Mouse (Mus musculus) heart, embryonic 16.5 days (tissue): ENCODE results near the gene Ctbp2. TPM values are rescaled to one million over a fixed set of nuclear protein-coding genes. Genes with fewer than 3 reads are reported as not detected.

Experiments
- ATAC-seq: fragments of 200-750 bp; cut with Nextera tagmentation; replicated peaks from 2 replicates; pipeline ENCODE4 v1.8.0; 2017; ENCODE audit warnings: moderate number of reproducible peaks; ENCODE audit not compliant: insufficient read depth, low FRiP score; ENCODE audit errors: extremely low read depth
- H3K27ac ChIP-seq: fragments of 300-500 bp; sonication (generic); 2 replicates; pipeline ENCODE4 v1.5.1; 2014; ENCODE audit warnings: mild to moderate bottlenecking, low read length, control low read depth, moderate library complexity
- H3K27me3 ChIP-seq: fragments of 300-500 bp; sonication (generic); 2 replicates; pipeline ENCODE4 v1.6.1; 2014; ENCODE audit warnings: low read length, mixed read lengths; ENCODE audit not compliant: control insufficient read depth, insufficient read depth
- H3K36me3 ChIP-seq: fragments of 300-500 bp; sonication (generic); 2 replicates; pipeline ENCODE4 v1.6.1; 2014; ENCODE audit not compliant: control insufficient read depth, insufficient read depth
- H3K4me1 ChIP-seq: fragments of 300-500 bp; sonication (generic); 2 replicates; pipeline ENCODE4 v1.6.1; 2014; ENCODE audit warnings: low read length, mixed read lengths; ENCODE audit not compliant: control insufficient read depth, insufficient read depth
- H3K4me2 ChIP-seq: fragments of 300-500 bp; sonication (generic); 2 replicates; pipeline ENCODE4 v1.6.1; 2014; ENCODE audit warnings: low read depth, mild to moderate bottlenecking, control low read depth, low read length
- H3K4me3 ChIP-seq: fragments of 300-500 bp; sonication (generic); 2 replicates; pipeline ENCODE4 v1.5.1; 2014; ENCODE audit warnings: mild to moderate bottlenecking, control low read depth, low read length
- H3K9ac ChIP-seq: fragments of 300-500 bp; sonication (generic); 2 replicates; pipeline ENCODE4 v1.6.1; 2014; ENCODE audit warnings: low read length, control low read depth
- H3K9me3 ChIP-seq: fragments of 300-500 bp; sonication (generic); replicated peaks from 2 replicates; pipeline ENCODE4 v1.6.1; 2016; ENCODE audit warnings: low read length; ENCODE audit not compliant: control insufficient read depth
- WGBS: fragments of 180-500 bp; shearing (Covaris S2); extraction: QIAGEN DNeasy Blood & Tissue Kit; methylation state at CpG from one replicate; pipeline ENCODE4 v1.1.7; 2014; 5-methylcytosine and 5-hydroxymethylcytosine counted together
- polyA plus RNA-seq: library from polyadenylated mRNA; unstranded; fragments of >200 nt; fragmentation: Nextera tagmentation; extraction: Ambion mirVana; gene quantifications from 2 replicates; pipeline ENCODE4 v1.2.1, GENCODE M21; 2015

Gene Ctbp2
- polyA plus RNA-seq, 1 experiment from 2014 or later: 44.6 TPM

GRCm38 (mm10) chr7:133035901-133036300 is 88.3 kb downstream of the Ctbp2 start:
- no peak for ATAC-seq
- Histone ChIP-seq H3K4me2 (no peak overlapping the region), H3K4me1 (peaks cover 73% of the 10 kb centered on the region), H3K27me3 (no peaks in the 10 kb centered on the region), H3K27ac (peak overlapping the region; percentile 83), H3K9ac (no peak overlapping the region), H3K36me3 (no peaks in the 10 kb centered on the region), H3K9me3 (no peaks in the 10 kb centered on the region), H3K4me3 (no peak overlapping the region)

- no peaks in the 10 kb centered on the region for H3K9me3 ChIP-seq
- peaks cover 46% of the 10 kb centered on the region for H3K4me1 ChIP-seq
- WGBS: 49% methylated on average over 9 of the region's 9 CpGs
- no peaks in the 10 kb centered on the region for H3K36me3 ChIP-seq
- ATAC-seq: 0 out of 2 replicates have a peak, but pooled peaks have one; percentile 20
- no peaks in the 10 kb centered on the region for H3K27me3 ChIP-seq
- H3K4me2 ChIP-seq: no peak overlapping the region
- H3K9ac ChIP-seq: no peak overlapping the region
- H3K4me3 ChIP-seq: no peak overlapping the region
- H3K27ac ChIP-seq: no peak overlapping the region
These were observed 91.5 kb downstream of the Ctbp2 start for GRCm38 (mm10) chr7:133032589-133033203.

DNA sequence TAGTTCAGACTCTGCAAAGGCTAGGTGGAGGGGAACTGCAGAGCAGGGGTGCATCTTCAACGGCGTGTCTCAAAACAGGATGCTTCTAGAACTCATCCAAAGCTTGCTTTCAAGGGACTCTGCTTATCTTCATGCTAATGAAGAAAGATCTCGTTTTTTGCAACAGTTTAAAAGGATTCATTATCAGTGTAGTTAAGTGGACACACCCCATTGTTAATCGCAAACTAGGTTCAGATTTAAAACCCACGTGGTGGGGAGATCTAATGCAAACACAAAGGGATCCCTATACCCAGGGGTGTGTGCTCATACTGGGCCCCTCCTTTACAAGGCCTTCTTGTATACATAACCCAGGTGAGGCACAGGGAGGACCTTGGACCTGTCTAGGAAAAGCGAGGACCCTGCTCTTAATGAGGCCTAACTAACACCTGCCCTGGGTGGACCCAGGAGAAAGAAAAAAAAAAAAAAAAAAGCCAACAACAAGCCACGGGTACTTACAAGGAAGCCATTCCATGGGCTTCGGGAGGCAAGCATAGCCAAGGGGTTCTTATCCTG is 94.6 kb downstream of the Ctbp2 start:
- Histone ChIP-seq H3K27me3 (no peaks in the 10 kb centered on the region), H3K9ac (no peak overlapping the region), H3K4me3 (no peak overlapping the region), H3K27ac (no peak overlapping the region), H3K36me3 (no peaks in the 10 kb centered on the region), H3K4me2 (no peak overlapping the region), H3K4me1 (peaks cover 33% of the 10 kb centered on the region), H3K9me3 (no peaks in the 10 kb centered on the region)
- 65% methylated on average over 8 of the region's 8 CpGs for WGBS
- no peak for ATAC-seq

DNA sequence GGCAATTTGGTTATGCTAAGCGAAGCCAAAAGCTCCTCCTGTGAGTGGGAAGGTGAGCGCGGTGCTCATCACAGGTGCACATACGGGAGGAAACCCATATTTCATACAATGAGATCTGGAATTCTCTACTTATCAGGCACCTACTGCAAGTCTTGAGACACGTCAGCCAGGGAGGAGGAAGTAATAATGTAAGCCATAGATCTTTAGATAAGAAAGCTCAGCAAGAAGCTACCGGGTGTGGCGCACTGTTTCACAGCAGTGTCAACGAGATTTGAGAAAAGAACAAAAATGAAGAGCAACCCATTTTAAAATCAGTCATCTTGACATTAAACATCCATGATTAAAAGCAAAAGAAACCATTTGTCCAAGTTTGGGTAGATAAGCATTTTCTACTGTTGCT is 95.2 kb downstream of the Ctbp2 start:
- H3K9me3 ChIP-seq: no peaks in the 10 kb centered on the region
- peaks cover 33% of the 10 kb centered on the region for H3K4me1 ChIP-seq
- no peaks in the 10 kb centered on the region for H3K36me3 ChIP-seq
- no peak overlapping the region for H3K9ac ChIP-seq
- no peak overlapping the region for H3K4me3 ChIP-seq
- H3K4me2 ChIP-seq: no peak overlapping the region
- WGBS: 78% methylated on average over 8 of the region's 8 CpGs
- no peaks in the 10 kb centered on the region for H3K27me3 ChIP-seq
- no peak overlapping the region for H3K27ac ChIP-seq
- ATAC-seq: no peak

- H3K27me3 ChIP-seq: no peaks in the 10 kb centered on the region
- WGBS: 80% methylated on average over 4 of the region's 4 CpGs
- no peak for ATAC-seq
- no peak overlapping the region for H3K9ac ChIP-seq
- no peak overlapping the region for H3K4me2 ChIP-seq
- H3K4me3 ChIP-seq: no peak overlapping the region
- no peaks in the 10 kb centered on the region for H3K9me3 ChIP-seq
- no peak overlapping the region for H3K27ac ChIP-seq
- H3K36me3 ChIP-seq: no peaks in the 10 kb centered on the region
- H3K4me1 ChIP-seq: peaks cover 32% of the 10 kb centered on the region
These were observed 96.2 kb downstream of the Ctbp2 start for GRCm38 (mm10) chr7:133027930-133028329.

- no peak for ATAC-seq
- Histone ChIP-seq H3K9me3 (no peaks in the 10 kb centered on the region), H3K9ac (no peak overlapping the region), H3K27me3 (no peaks in the 10 kb centered on the region), H3K4me3 (no peak overlapping the region), H3K27ac (0 out of 2 replicates have a peak overlapping the region, but pooled peaks have one; percentile 25), H3K4me1 (peaks cover 50% of the 10 kb centered on the region), H3K36me3 (no peaks in the 10 kb centered on the region), H3K4me2 (no peak overlapping the region)
- 58% methylated on average over 1 of the region's 1 CpGs for WGBS
These were observed 99.5 kb downstream of the Ctbp2 start for GRCm38 (mm10) chr7:133024694-133025093.

- Histone ChIP-seq H3K9ac (no peak overlapping the region), H3K4me3 (no peak overlapping the region), H3K27me3 (no peaks in the 10 kb centered on the region), H3K9me3 (no peaks in the 10 kb centered on the region), H3K36me3 (no peaks in the 10 kb centered on the region), H3K4me2 (no peak overlapping the region), H3K4me1 (peaks cover 60% of the 10 kb centered on the region), H3K27ac (peak overlapping the region; percentile 56)
- no peak; the same call in 1 of the 2 replicates for ATAC-seq
- 32% methylated on average over 6 of the region's 6 CpGs for WGBS
These were observed 104.6 kb downstream of the Ctbp2 start for GRCm38 (mm10) chr7:133019481-133020020.

DNA sequence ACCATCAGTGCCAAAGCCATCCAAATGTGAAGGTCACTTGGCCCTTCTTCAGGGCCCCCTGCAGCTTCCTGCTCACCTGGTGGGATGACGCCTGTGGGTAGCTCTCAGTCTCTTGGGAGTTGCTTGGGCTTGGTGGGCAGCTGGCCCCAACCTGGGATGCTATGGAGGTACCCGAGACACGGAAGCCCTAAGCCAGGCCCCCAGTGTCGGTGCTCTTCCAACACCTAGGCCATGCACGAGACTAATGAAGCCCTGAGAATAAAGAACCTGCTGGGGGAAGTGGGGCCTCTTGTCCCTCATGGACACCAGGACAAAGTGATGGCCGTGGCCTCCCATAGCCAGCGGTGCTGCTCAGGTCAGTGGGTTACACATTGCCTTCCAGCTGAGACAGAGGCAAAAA is 105.2 kb downstream of the Ctbp2 start:
- Histone ChIP-seq H3K4me2 (no peak overlapping the region), H3K4me1 (peaks cover 60% of the 10 kb centered on the region), H3K36me3 (no peaks in the 10 kb centered on the region), H3K9me3 (no peaks in the 10 kb centered on the region), H3K9ac (no peak overlapping the region), H3K27me3 (no peaks in the 10 kb centered on the region), H3K4me3 (no peak overlapping the region), H3K27ac (peak overlapping the region; percentile 56)
- 69% methylated on average over 7 of the region's 7 CpGs for WGBS
- no peak for ATAC-seq

DNA sequence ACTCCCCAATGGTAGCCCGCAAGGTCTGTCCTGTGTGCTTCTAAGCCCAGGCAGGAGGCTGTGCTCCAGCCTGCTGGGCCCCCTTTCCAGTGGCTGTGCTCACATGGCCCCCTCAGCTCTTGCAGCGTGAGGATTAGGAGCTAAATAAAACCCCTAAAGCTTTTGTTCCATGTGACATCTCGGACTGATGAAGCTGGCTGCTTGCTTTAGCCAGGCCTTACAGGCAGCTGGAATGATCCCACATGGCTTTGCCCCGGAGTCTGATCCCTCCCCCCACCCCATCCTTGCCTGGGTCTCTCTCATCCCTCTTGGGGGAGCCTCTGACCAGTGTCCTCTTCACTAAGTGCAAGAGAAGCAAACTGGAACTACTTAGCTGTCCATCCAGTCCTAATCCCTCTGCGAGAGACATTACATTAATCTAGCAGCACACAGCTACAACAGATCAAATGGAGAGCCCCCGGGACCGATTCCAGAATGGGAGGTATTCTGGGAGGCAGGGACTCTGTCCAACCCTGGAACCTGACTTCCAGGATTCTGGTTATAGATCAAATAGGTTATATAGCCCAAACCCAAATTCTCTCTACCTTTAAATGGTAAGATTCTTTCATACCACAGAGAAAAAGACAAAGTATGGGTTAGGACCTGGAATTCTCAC is 108.6 kb downstream of the Ctbp2 start:
- Histone ChIP-seq H3K4me3 (no peak overlapping the region), H3K36me3 (no peaks in the 10 kb centered on the region), H3K9me3 (no peaks in the 10 kb centered on the region), H3K9ac (peak overlapping the region; percentile 56), H3K27ac (peak overlapping the region; percentile 90), H3K4me1 (peaks cover 74% of the 10 kb centered on the region), H3K27me3 (no peaks in the 10 kb centered on the region), H3K4me2 (peak overlapping the region; percentile 33)
- WGBS: 30% methylated on average over 7 of the region's 7 CpGs
- ATAC-seq: peak; percentile 38
